In the genomic region with DNA sequence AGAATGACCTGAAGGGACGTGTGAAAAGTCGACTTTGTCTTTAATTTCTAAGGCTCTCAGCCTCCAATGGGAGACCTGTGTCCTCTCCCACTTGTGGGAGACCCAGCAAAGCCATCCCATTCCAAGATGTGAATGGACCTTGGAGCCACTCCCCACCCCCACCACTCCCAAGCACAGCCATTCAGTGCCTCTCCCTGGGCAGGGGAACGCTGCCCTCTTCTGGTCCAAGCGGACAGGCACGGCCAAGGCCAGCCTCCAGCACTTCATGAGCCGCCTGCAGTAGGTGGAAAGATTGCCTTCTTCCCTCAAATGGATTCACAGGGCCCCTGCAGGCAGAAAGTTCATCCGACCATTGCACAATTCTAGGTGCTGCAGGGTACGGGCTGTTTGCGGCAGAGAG, we compare ENCODE assay signal across 9 mouse cellular contexts.
DNase-seq lines count a peak whose midpoint lies in the region; ATAC-seq and TF ChIP-seq lines count a peak whose summit lies in the region.
"Had no signal": no experiment of that assay in that cellular context is flagged by ENCODE, and none has a peak within 500 bp of the region (broad histone marks: within the 10 kb centered on the region; RNA-seq: fewer than 3 reads in every experiment).

No protein-coding gene starts in this region.

- no peak overlapping the region for H3K4me2 ChIP-seq in liver, embryonic 12.5 days
- H3K4me2 ChIP-seq in forebrain, postnatal 0 days (ENCODE audit: low read depth) = no peak overlapping the region
- H3K4me2 ChIP-seq in lung, embryonic 16.5 days (ENCODE audit: low read depth, low read length) = no peak overlapping the region
- H3K4me2 ChIP-seq in stomach, embryonic 16.5 days (ENCODE audit: low read depth, low read length) = no peak overlapping the region
- H3K4me2 ChIP-seq: liver, embryonic 13.5 days had no signal

- no peak overlapping the region for H3K4me3 ChIP-seq in liver, embryonic 12.5 days
- H3K4me3 ChIP-seq in forebrain, postnatal 0 days (ENCODE audit: low read depth, low read length) = no peak overlapping the region
- no peak overlapping the region for H3K4me3 ChIP-seq in lung, embryonic 16.5 days (ENCODE audit: low read length)
- no peak overlapping the region for H3K4me3 ChIP-seq in stomach, embryonic 16.5 days (replicated peaks; ENCODE audit: low read length)
- H3K4me3 ChIP-seq: liver, embryonic 13.5 days had no signal

- peak; percentile 48 for DNase-seq in liver
- peak; percentile 80 for DNase-seq in adrenal gland, postnatal 14 days
- DNase-seq in forebrain, postnatal 0 days = peak; percentile 65
- DNase-seq in kidney, adult 8-10 months = peak; percentile 10 to 39
- no peak for DNase-seq in spleen, adult 12 weeks (ENCODE audit: low spot score)
- DNase-seq: liver, embryonic 13.5 days had no signal

- H3K36me3 ChIP-seq in liver, embryonic 12.5 days = no peaks in the 10 kb centered on the region
- H3K36me3 ChIP-seq in forebrain, postnatal 0 days (ENCODE audit: insufficient read depth) = no peaks in the 10 kb centered on the region
- no peaks in the 10 kb centered on the region for H3K36me3 ChIP-seq in lung, embryonic 16.5 days (ENCODE audit: control insufficient read depth, insufficient read depth, low read length)
- H3K36me3 ChIP-seq in stomach, embryonic 16.5 days (ENCODE audit: control insufficient read depth, insufficient read depth, low read length) = no peaks in the 10 kb centered on the region
- H3K36me3 ChIP-seq: liver, embryonic 13.5 days had no signal

- no peak overlapping the region for H3K27ac ChIP-seq in liver, embryonic 12.5 days
- H3K27ac ChIP-seq in forebrain, postnatal 0 days (ENCODE audit: low read depth, low read length) = no peak overlapping the region
- H3K27ac ChIP-seq in lung, embryonic 16.5 days (ENCODE audit: low read length) = no peak overlapping the region
- no peak overlapping the region for H3K27ac ChIP-seq in stomach, embryonic 16.5 days (ENCODE audit: low read length)
- H3K27ac ChIP-seq: liver, embryonic 13.5 days had no signal

- 0 out of 2 replicates have a peak, but pooled peaks cover 10% of the 10 kb centered on the region for H3K4me1 ChIP-seq in liver, embryonic 12.5 days
- H3K4me1 ChIP-seq in forebrain, postnatal 0 days (ENCODE audit: insufficient read depth) = no peaks in the 10 kb centered on the region
- no peaks in the 10 kb centered on the region for H3K4me1 ChIP-seq in lung, embryonic 16.5 days (replicated peaks; ENCODE audit: control insufficient read depth, insufficient read depth, low read length)
- no peaks in the 10 kb centered on the region for H3K4me1 ChIP-seq in stomach, embryonic 16.5 days (ENCODE audit: control insufficient read depth, insufficient read depth, low read length)
- H3K4me1 ChIP-seq: liver, embryonic 13.5 days had no signal

- ATAC-seq in liver, embryonic 12.5 days = no peak
- peak; percentile 66; the same call in 1 of the 2 replicates for ATAC-seq in forebrain, postnatal 0 days
- 0 out of 2 replicates have a peak, but pooled peaks have one; percentile 59 for ATAC-seq in lung, embryonic 16.5 days (ENCODE audit: low read depth)
- peak; percentile 59; the same call in 1 of the 2 replicates for ATAC-seq in stomach, embryonic 16.5 days (ENCODE audit: insufficient read depth, low FRiP score)

- H3K9me3 ChIP-seq in liver, embryonic 12.5 days (replicated peaks) = no peaks in the 10 kb centered on the region
- no peaks in the 10 kb centered on the region for H3K9me3 ChIP-seq in forebrain, postnatal 0 days (ENCODE audit: low read length)
- no peaks in the 10 kb centered on the region for H3K9me3 ChIP-seq in lung, embryonic 16.5 days (ENCODE audit: control insufficient read depth, low read length)
- H3K9me3 ChIP-seq in stomach, embryonic 16.5 days (replicated peaks; ENCODE audit: control insufficient read depth, low read length) = no peaks in the 10 kb centered on the region
- H3K9me3 ChIP-seq: liver, embryonic 13.5 days had no signal

- peaks cover 68% of the 10 kb centered on the region for H3K27me3 ChIP-seq in liver, embryonic 12.5 days (replicated peaks)
- H3K27me3 ChIP-seq in forebrain, postnatal 0 days (ENCODE audit: insufficient read depth, low read length) = peaks cover 4% of the 10 kb centered on the region; the same call in 1 of the 2 replicates
- peaks cover 9% of the 10 kb centered on the region; the same call in 1 of the 2 replicates for H3K27me3 ChIP-seq in lung, embryonic 16.5 days (ENCODE audit: control insufficient read depth, insufficient read depth, low read depth, low read length)
- peaks cover 10% of the 10 kb centered on the region; the same call in 1 of the 2 replicates for H3K27me3 ChIP-seq in stomach, embryonic 16.5 days (ENCODE audit: control insufficient read depth, insufficient read depth, low read length)

- TF ChIP-seq CTCF in forebrain, postnatal 0 days (IDR thresholded peaks at IDR 0.05; ENCODE audit: low read depth) = peak; percentile 79

- 9% methylated on average over 9 of the region's 9 CpGs for WGBS in liver, embryonic 12.5 days (ENCODE audit: insufficient replicate concordance)
- 12% methylated on average over 9 of the region's 9 CpGs for WGBS in forebrain, postnatal 0 days
- WGBS in lung, embryonic 16.5 days = 14% methylated on average over 9 of the region's 9 CpGs
- WGBS in stomach, embryonic 16.5 days = 12% methylated on average over 9 of the region's 9 CpGs

- no peak overlapping the region for H3K9ac ChIP-seq in liver, embryonic 12.5 days
- H3K9ac ChIP-seq in forebrain, postnatal 0 days = no peak overlapping the region
- H3K9ac ChIP-seq in lung, embryonic 16.5 days (ENCODE audit: low read length) = no peak overlapping the region
- no peak overlapping the region for H3K9ac ChIP-seq in stomach, embryonic 16.5 days (ENCODE audit: low read length)
- H3K9ac ChIP-seq: liver, embryonic 13.5 days had no signal
